Mouse (Mus musculus): ENCODE measurements around the gene Gm17416. TPM values are rescaled to one million over a fixed set of nuclear protein-coding genes. Genes with fewer than 3 reads are reported as not detected.

The Gm17416 gene
- polyA plus RNA-seq, 1 experiment from 2014 or later, result not detected

- Histone ChIP-seq H3K4me2 (ENCODE audit: low read depth, low read length) (no peak overlapping the region), H3K27me3 (ENCODE audit: control insufficient read depth, insufficient read depth, low read length) (no peaks in the 10 kb centered on the region), H3K4me3 (ENCODE audit: low read length) (no peak overlapping the region), H3K27ac (ENCODE audit: low read length) (no peak overlapping the region), H3K9ac (ENCODE audit: low read length) (no peak overlapping the region), H3K4me1 (ENCODE audit: control insufficient read depth, insufficient read depth, low read length) (no peaks in the 10 kb centered on the region), H3K36me3 (ENCODE audit: control insufficient read depth, insufficient read depth) (no peaks in the 10 kb centered on the region), H3K9me3 (replicated peaks; ENCODE audit: control insufficient read depth, low read length) (no peaks in the 10 kb centered on the region)
- WGBS, result 56% methylated on average over 5 of the region's 5 CpGs
- ATAC-seq (replicated peaks; ENCODE audit: extremely low read depth, insufficient read depth, low FRiP score), result no peak
Observed at GRCm38 (mm10) chr2:152617374-152617773, 48.2 kb downstream of the Gm17416 start.

Other genes starting within 250 kb of the Gm17416 start
- gene Rbck1, start 236.7 kb upstream of the Gm17416 start, polyA plus RNA-seq (2015; fragmentation: Nextera tagmentation; extraction: Ambion mirVana), result 78.3 and 82.4 TPM in 2 replicates
- 3.3 and 3.8 TPM in 2 replicates for gene Trib3, start 225.3 kb upstream of the Gm17416 start, polyA plus RNA-seq (2015; fragmentation: Nextera tagmentation; extraction: Ambion mirVana)
- 1.2 and 1.3 TPM in 2 replicates for gene Nrsn2, start 192.7 kb upstream of the Gm17416 start, polyA plus RNA-seq (2015; fragmentation: Nextera tagmentation; extraction: Ambion mirVana)
- 5.4 and 7.3 TPM in 2 replicates for gene Sox12, start 171.3 kb upstream of the Gm17416 start, polyA plus RNA-seq (2015; fragmentation: Nextera tagmentation; extraction: Ambion mirVana)
- gene Zcchc3, start 154.3 kb upstream of the Gm17416 start, polyA plus RNA-seq (2015; fragmentation: Nextera tagmentation; extraction: Ambion mirVana), result 24.3 and 26.0 TPM in 2 replicates
- gene 6820408C15Rik, start 153.8 kb upstream of the Gm17416 start, polyA plus RNA-seq (2015; fragmentation: Nextera tagmentation; extraction: Ambion mirVana), result 3.5 TPM in 2 replicates
- gene Defb23, start 104.7 kb upstream of the Gm17416 start, polyA plus RNA-seq (2015; fragmentation: Nextera tagmentation; extraction: Ambion mirVana), result not detected in 2 replicates
- not detected in 2 replicates for gene Defb20, start 92.3 kb upstream of the Gm17416 start, polyA plus RNA-seq (2015; fragmentation: Nextera tagmentation; extraction: Ambion mirVana)
- gene Defb22, start 79.2 kb upstream of the Gm17416 start, polyA plus RNA-seq (2015; fragmentation: Nextera tagmentation; extraction: Ambion mirVana), result not detected in 2 replicates
- not detected in 2 replicates for gene Defb26, start 57.6 kb upstream of the Gm17416 start, polyA plus RNA-seq (2015; fragmentation: Nextera tagmentation; extraction: Ambion mirVana)
- gene Defb28, start 51.1 kb upstream of the Gm17416 start, polyA plus RNA-seq (2015; fragmentation: Nextera tagmentation; extraction: Ambion mirVana), result not detected in 2 replicates
- not detected in 2 replicates for gene Defb29, start 29.2 kb upstream of the Gm17416 start, polyA plus RNA-seq (2015; fragmentation: Nextera tagmentation; extraction: Ambion mirVana)
- not detected in 2 replicates for gene Defb21, start 3.4 kb downstream of the Gm17416 start, polyA plus RNA-seq (2015; fragmentation: Nextera tagmentation; extraction: Ambion mirVana)
- 0.61 and 1.2 TPM in 2 replicates for gene Defb19, start 11.0 kb downstream of the Gm17416 start, polyA plus RNA-seq (2015; fragmentation: Nextera tagmentation; extraction: Ambion mirVana)
- not detected in 2 replicates for gene Defb45, start 30.1 kb downstream of the Gm17416 start, polyA plus RNA-seq (2015; fragmentation: Nextera tagmentation; extraction: Ambion mirVana)
- not detected in 2 replicates for gene Defb36, start 35.0 kb downstream of the Gm17416 start, polyA plus RNA-seq (2015; fragmentation: Nextera tagmentation; extraction: Ambion mirVana)
- gene Defb25, start 53.7 kb downstream of the Gm17416 start, polyA plus RNA-seq (2015; fragmentation: Nextera tagmentation; extraction: Ambion mirVana), result 0.88 TPM in 1 of 2 replicates, not detected in the other
- gene Rem1, start 57.6 kb downstream of the Gm17416 start, polyA plus RNA-seq (2015; fragmentation: Nextera tagmentation; extraction: Ambion mirVana), result 12.8 and 14.8 TPM in 2 replicates
- 76.4 and 81.7 TPM in 2 replicates for gene H13, start 100.1 kb downstream of the Gm17416 start, polyA plus RNA-seq (2015; fragmentation: Nextera tagmentation; extraction: Ambion mirVana)
- 18.9 and 19.2 TPM in 2 replicates for gene Mcts2, start 117.7 kb downstream of the Gm17416 start, polyA plus RNA-seq (2015; fragmentation: Nextera tagmentation; extraction: Ambion mirVana)
- gene Id1, start 166.9 kb downstream of the Gm17416 start, polyA plus RNA-seq (2015; fragmentation: Nextera tagmentation; extraction: Ambion mirVana), result 56.3 and 64.5 TPM in 2 replicates
- 26.7 and 30.9 TPM in 2 replicates for gene Cox4i2, start 184.8 kb downstream of the Gm17416 start, polyA plus RNA-seq (2015; fragmentation: Nextera tagmentation; extraction: Ambion mirVana)

Data from heart, embryonic 16.5 days (tissue).